Mouse (Mus musculus) left cerebral cortex, postnatal 10 days (tissue): ENCODE data around the gene Oxct1. TPM values are rescaled to one million over a fixed set of nuclear protein-coding genes. Genes with fewer than 3 reads are reported as not detected.

Source experiments
- DNase-seq, 2 experiments: peaks; one replicate each; pipeline ENCODE4 v3.0.0; 2021 to 2022; ENCODE audit warnings: low spot score in 2 of 2, mixed read lengths in 1 of 2; ENCODE audit errors: extremely low spot score in 1 of 2
- intact Hi-C: fragments of 180-260 bp; cut with DNase I; formaldehyde crosslinking; loops from one replicate; pipeline ENCODE4 v1.15.1; 2025
- total RNA-seq, 2 experiments: library from RNA; stranded (reverse); gene quantifications; 2 replicates each; pipeline ENCODE4 v1.2.3; 2021

The Oxct1 gene
- total RNA-seq, 2 experiments from 2014 or later: 655 to 665 TPM

GRCm38 (mm10) chr15:4087914-4088313, 61.7 kb downstream of the Oxct1 start:
- DNase-seq: no peak
- intact Hi-C loops: no loop called here

GRCm38 (mm10) chr15:4090601-4091000, 64.4 kb downstream of the Oxct1 start:
- DNase-seq: no peak
- intact Hi-C loops: no loop called here

- DNase-seq: no peak
- intact Hi-C loops: no loop called here
Observed at GRCm38 (mm10) chr15:4092586-4092985, 66.4 kb downstream of the Oxct1 start.

- DNase-seq: no peak
- intact Hi-C loops: no loop called here
Observed at GRCm38 (mm10) chr15:4100341-4100921, 74.2 kb downstream of the Oxct1 start.

- intact Hi-C loops: no loop called here
- DNase-seq: no peak
Observed at GRCm38 (mm10) chr15:4101025-4101424, 74.8 kb downstream of the Oxct1 start.

GRCm38 (mm10) chr15:4104319-4104718, 78.1 kb downstream of the Oxct1 start:
- intact Hi-C loops: no loop called here
- no peak for DNase-seq

GRCm38 (mm10) chr15:4105498-4105897, 79.3 kb downstream of the Oxct1 start:
- DNase-seq: no peak
- intact Hi-C loops: no loop called here

- no peak for DNase-seq
- intact Hi-C loops: no loop called here
Observed at GRCm38 (mm10) chr15:4119962-4120361, 93.8 kb downstream of the Oxct1 start.

GRCm38 (mm10) chr15:4124648-4125047, 98.5 kb downstream of the Oxct1 start:
- intact Hi-C loops: no loop called here
- DNase-seq: no peak

- no peak for DNase-seq
- intact Hi-C loops: no loop called here
Observed at GRCm38 (mm10) chr15:4138524-4138923, 112.3 kb downstream of the Oxct1 start.

GRCm38 (mm10) chr15:4139516-4139915, 113.3 kb downstream of the Oxct1 start:
- intact Hi-C loops: no loop called here
- DNase-seq: no peak

GRCm38 (mm10) chr15:4145352-4145751, 119.2 kb downstream of the Oxct1 start:
- intact Hi-C loops: no loop called here
- DNase-seq: no peak

GRCm38 (mm10) chr15:4147700-4148099, 121.5 kb downstream of the Oxct1 start:
- intact Hi-C loops: no loop called here
- DNase-seq: no peak

GRCm38 (mm10) chr15:4148649-4149389, 122.6 kb downstream of the Oxct1 start:
- DNase-seq: no peak
- intact Hi-C loops: no loop called here

GRCm38 (mm10) chr15:4154646-4155045, 128.5 kb downstream of the Oxct1 start:
- intact Hi-C loops: no loop called here
- DNase-seq: no peak

- DNase-seq: no peak
- intact Hi-C loops: no loop called here
Observed at GRCm38 (mm10) chr15:4167946-4168345, 141.8 kb downstream of the Oxct1 start.

GRCm38 (mm10) chr15:4171600-4171999, 145.4 kb downstream of the Oxct1 start:
- intact Hi-C loops: no loop called here
- no peak for DNase-seq

- DNase-seq: no peak
- intact Hi-C loops: no loop called here
Observed at GRCm38 (mm10) chr15:4197913-4198312, 171.7 kb downstream of the Oxct1 start.
